Mouse (Mus musculus) left cerebral cortex, postnatal 36 days (tissue): ENCODE measurements at regions not wholly inside any gene's neighbourhood (a gene's known extent, or its start where the extent isn't known, plus 50 kb on each side); places are given as distances from the start of the nearest gene placed in this dataset.
A peak's percentile ranks its signal among the peaks of the same experiment; 100 is the strongest.
"Not testable (repeated sequence)": the region's sequence is repeated elsewhere in the genome, so short reads cannot be mapped to it uniquely, and the experiment has no call there.

Experiments used
- DNase-seq, 2 experiments: peaks; one replicate each; pipeline ENCODE4 v3.0.0; 2021 to 2022; ENCODE audit warnings: low spot score in 2 of 2, mixed read lengths in 1 of 2
- intact Hi-C: fragments of 180-260 bp; cut with DNase I; formaldehyde crosslinking; loops from one replicate; pipeline ENCODE4 v1.15.1; 2025

- no peak for DNase-seq
- intact Hi-C loops: no loop called here
Measured at GRCm38 (mm10) chr12:46405674-46406073, 413.1 kb downstream of the Nova1 start.

GRCm38 (mm10) chr12:46399653-46399975, 419.1 kb downstream of the Nova1 start:
- peak; percentile 7 to 17 for DNase-seq

GRCm38 (mm10) chr12:46398875-46399652, 419.7 kb downstream of the Nova1 start:
- peak; percentile 31 to 48 for DNase-seq
- intact Hi-C loops: no loop called here

More at GRCm38 (mm10) chr12:46399653-46399975, 419.1 kb downstream of the Nova1 start:
- intact Hi-C loops: no loop called here

- DNase-seq: no peak
- intact Hi-C loops: no loop called here
Measured at GRCm38 (mm10) chr12:46395245-46395644, 423.5 kb downstream of the Nova1 start.

GRCm38 (mm10) chr12:46393769-46394168, 425.0 kb downstream of the Nova1 start:
- DNase-seq: no peak
- intact Hi-C loops: no loop called here

- intact Hi-C loops: no loop called here
Measured at GRCm38 (mm10) chr12:46378914-46379313, 439.8 kb downstream of the Nova1 start.

GRCm38 (mm10) chr12:46371747-46372146, 447.0 kb downstream of the Nova1 start:
- intact Hi-C loops: no loop called here
- DNase-seq: peak in 1 of 2 experiments; percentile 4

More at GRCm38 (mm10) chr12:46378914-46379313, 439.8 kb downstream of the Nova1 start:
- no peak for DNase-seq

GRCm38 (mm10) chr12:46333376-46333775, 485.4 kb downstream of the Nova1 start:
- intact Hi-C loops: no loop called here
- peak; percentile 22 to 49 for DNase-seq

GRCm38 (mm10) chr12:46327865-46328264, 490.9 kb downstream of the Nova1 start:
- intact Hi-C loops: loop anchor here (10.0 kb wide), 1 partner anchor 393 kb away; no protein-coding TSS in a partner anchor
- DNase-seq: no peak

- intact Hi-C loops: loop anchor here (10.0 kb wide), 1 partner anchor 388 kb away; no protein-coding TSS in a partner anchor
- no peak for DNase-seq
Measured at GRCm38 (mm10) chr12:46323276-46323675, 495.5 kb downstream of the Nova1 start.

GRCm38 (mm10) chr12:46303136-46303797, 515.5 kb downstream of the Nova1 start:
- no peak for DNase-seq
- intact Hi-C loops: no loop called here

GRCm38 (mm10) chr12:46298926-46299325, 519.8 kb downstream of the Nova1 start:
- no peak for DNase-seq
- intact Hi-C loops: no loop called here

- no peak for DNase-seq
- intact Hi-C loops: no loop called here
Measured at GRCm38 (mm10) chr12:46284519-46284918, 534.2 kb downstream of the Nova1 start.

GRCm38 (mm10) chr12:46248402-46249018, 570.2 kb downstream of the Nova1 start:
- no peak for DNase-seq
- intact Hi-C loops: no loop called here

- no peak for DNase-seq
- intact Hi-C loops: no loop called here
Measured at GRCm38 (mm10) chr12:46244925-46245324, 573.8 kb downstream of the Nova1 start.

- DNase-seq: no peak
- intact Hi-C loops: no loop called here
Measured at GRCm38 (mm10) chr12:46232359-46232758, 586.4 kb downstream of the Nova1 start.

- intact Hi-C loops, DNase-seq: not testable (repeated sequence)
Measured at GRCm38 (mm10) chr12:46215328-46215727, 603.4 kb downstream of the Nova1 start.

- no peak for DNase-seq
- intact Hi-C loops: no loop called here
Measured at GRCm38 (mm10) chr12:46199076-46199475, 619.7 kb downstream of the Nova1 start.

GRCm38 (mm10) chr12:46197482-46198101, 621.1 kb downstream of the Nova1 start:
- DNase-seq: no peak
- intact Hi-C loops: no loop called here

GRCm38 (mm10) chr12:46194173-46194572, 624.6 kb downstream of the Nova1 start:
- DNase-seq: no peak
- intact Hi-C loops: no loop called here
